Mouse (Mus musculus): Measurements from ENCODE around the gene Sema5b. TPM values are rescaled to one million over a fixed set of nuclear protein-coding genes. Genes with fewer than 3 reads are reported as not detected.

Sema5b gene
- polyA plus RNA-seq, 2 experiments: 0.03 to 0.13 TPM

GRCm38 (mm10) chr16:35686491-35686890, 145.5 kb downstream of the Sema5b start:
- 72% methylated on average over 7 of the region's 7 CpGs for WGBS (ENCODE audit: insufficient replicate concordance)
- Histone ChIP-seq H3K9me3 (ENCODE audit: control insufficient read depth, low read length) (no peaks in the 10 kb centered on the region), H3K4me2 (ENCODE audit: low read depth) (no peak overlapping the region), H3K27me3 (ENCODE audit: control insufficient read depth, insufficient read depth, low read length) (no peaks in the 10 kb centered on the region), H3K36me3 (replicated peaks; ENCODE audit: control insufficient read depth, insufficient read depth, low read depth) (no peaks in the 10 kb centered on the region), H3K4me1 (replicated peaks; ENCODE audit: control insufficient read depth in 2 of 2, insufficient read depth in 2 of 2, low read length in 1 of 2) (no peaks in the 10 kb centered on the region), H3K9ac (replicated peaks) (no peak overlapping the region), H3K27ac (no peak overlapping the region), H3K4me3 (ENCODE audit: insufficient read depth in 1 of 2, low read depth in 2 of 2, low read length in 2 of 2) (no peak overlapping the region)
- DNase-seq (ENCODE audit: low read depth in 3 of 3, low spot score in 3 of 3) (no peak), ATAC-seq (ENCODE audit: insufficient read depth) (no peak)
- no peak for TF ChIP-seq EP300 (IDR thresholded peaks at IDR 0.05; ENCODE audit: low read depth)

GRCm38 (mm10) chr16:35691606-35692005, 150.7 kb downstream of the Sema5b start:
- no peaks in the 10 kb centered on the region for H3K4me1 ChIP-seq (replicated peaks; ENCODE audit: control insufficient read depth in 2 of 2, insufficient read depth in 2 of 2, low read length in 1 of 2)
- H3K36me3 ChIP-seq (replicated peaks; ENCODE audit: control insufficient read depth, insufficient read depth, low read depth): no peaks in the 10 kb centered on the region
- H3K27ac ChIP-seq: no peak overlapping the region
- DNase-seq (ENCODE audit: low read depth in 3 of 3, low spot score in 3 of 3) (no peak), ATAC-seq (ENCODE audit: insufficient read depth) (no peak)
- 84% methylated on average over 7 of the region's 7 CpGs for WGBS (ENCODE audit: insufficient replicate concordance)
- H3K4me3 ChIP-seq (ENCODE audit: insufficient read depth in 1 of 2, low read depth in 2 of 2, low read length in 2 of 2): no peak overlapping the region
- TF ChIP-seq CTCF (IDR thresholded peaks at IDR 0.05; ENCODE audit: low read depth) (no peak), EP300 (IDR thresholded peaks at IDR 0.05; ENCODE audit: low read depth) (no peak)
- no peaks in the 10 kb centered on the region for H3K9me3 ChIP-seq (ENCODE audit: control insufficient read depth, low read length)
- no peaks in the 10 kb centered on the region for H3K27me3 ChIP-seq (ENCODE audit: control insufficient read depth, insufficient read depth, low read length)
- H3K4me2 ChIP-seq (ENCODE audit: low read depth): no peak overlapping the region
- no peak overlapping the region for H3K9ac ChIP-seq (replicated peaks)

- H3K27ac ChIP-seq: no peak overlapping the region
- ATAC-seq (ENCODE audit: insufficient read depth) (no peak), DNase-seq (ENCODE audit: low read depth in 3 of 3, low spot score in 3 of 3) (no peak)
- no peak overlapping the region for H3K4me3 ChIP-seq (ENCODE audit: insufficient read depth in 1 of 2, low read depth in 2 of 2, low read length in 2 of 2)
- H3K36me3 ChIP-seq (replicated peaks; ENCODE audit: control insufficient read depth, insufficient read depth, low read depth): peaks cover 2% of the 10 kb centered on the region; the same call in 1 of the 2 replicates
- TF ChIP-seq CTCF (IDR thresholded peaks at IDR 0.05; ENCODE audit: low read depth) (no peak), EP300 (IDR thresholded peaks at IDR 0.05; ENCODE audit: low read depth) (no peak)
- 87% methylated on average over 13 of the region's 13 CpGs for WGBS (ENCODE audit: insufficient replicate concordance)
- H3K4me1 ChIP-seq (replicated peaks; ENCODE audit: control insufficient read depth in 2 of 2, insufficient read depth in 2 of 2, low read length in 1 of 2): no peaks in the 10 kb centered on the region
- H3K4me2 ChIP-seq (ENCODE audit: low read depth): no peak overlapping the region
- no peaks in the 10 kb centered on the region for H3K9me3 ChIP-seq (ENCODE audit: control insufficient read depth, low read length)
- H3K27me3 ChIP-seq (ENCODE audit: control insufficient read depth, insufficient read depth, low read length): no peaks in the 10 kb centered on the region
- H3K9ac ChIP-seq (replicated peaks): no peak overlapping the region
Observed at GRCm38 (mm10) chr16:35694250-35694846, 153.4 kb downstream of the Sema5b start.

GRCm38 (mm10) chr16:35696103-35696502, 155.2 kb downstream of the Sema5b start:
- no peak overlapping the region for H3K4me2 ChIP-seq (ENCODE audit: low read depth)
- DNase-seq (ENCODE audit: low read depth in 3 of 3, low spot score in 3 of 3) (no peak), ATAC-seq (ENCODE audit: insufficient read depth) (no peak)
- H3K4me1 ChIP-seq (replicated peaks; ENCODE audit: control insufficient read depth in 2 of 2, insufficient read depth in 2 of 2, low read length in 1 of 2): no peaks in the 10 kb centered on the region
- 55% methylated on average over 2 of the region's 2 CpGs for WGBS (ENCODE audit: insufficient replicate concordance)
- H3K36me3 ChIP-seq (replicated peaks; ENCODE audit: control insufficient read depth, insufficient read depth, low read depth): peaks cover 2% of the 10 kb centered on the region; the same call in 1 of the 2 replicates
- H3K27me3 ChIP-seq (ENCODE audit: control insufficient read depth, insufficient read depth, low read length): no peaks in the 10 kb centered on the region
- H3K9ac ChIP-seq (replicated peaks): no peak overlapping the region
- no peaks in the 10 kb centered on the region for H3K9me3 ChIP-seq (ENCODE audit: control insufficient read depth, low read length)
- no peak overlapping the region for H3K27ac ChIP-seq
- H3K4me3 ChIP-seq (ENCODE audit: insufficient read depth in 1 of 2, low read depth in 2 of 2, low read length in 2 of 2): no peak overlapping the region
- TF ChIP-seq EP300 (IDR thresholded peaks at IDR 0.05; ENCODE audit: low read depth) (no peak), CTCF (IDR thresholded peaks at IDR 0.05; ENCODE audit: low read depth) (no peak)

- H3K9me3 ChIP-seq (ENCODE audit: control insufficient read depth, low read length): no peaks in the 10 kb centered on the region
- H3K9ac ChIP-seq (replicated peaks): no peak overlapping the region
- no peak overlapping the region for H3K4me2 ChIP-seq (ENCODE audit: low read depth)
- ATAC-seq (ENCODE audit: insufficient read depth) (no peak), DNase-seq (ENCODE audit: low read depth in 3 of 3, low spot score in 3 of 3) (no peak)
- no peak for TF ChIP-seq CTCF (IDR thresholded peaks at IDR 0.05; ENCODE audit: low read depth)
- TF ChIP-seq EP300 (IDR thresholded peaks at IDR 0.05; ENCODE audit: low read depth): no peak
- peaks cover 2% of the 10 kb centered on the region; the same call in 1 of the 2 replicates for H3K36me3 ChIP-seq (replicated peaks; ENCODE audit: control insufficient read depth, insufficient read depth, low read depth)
- no peak overlapping the region for H3K4me3 ChIP-seq (ENCODE audit: insufficient read depth in 1 of 2, low read depth in 2 of 2, low read length in 2 of 2)
- 82% methylated on average over 11 of the region's 11 CpGs for WGBS (ENCODE audit: insufficient replicate concordance)
- no peak overlapping the region for H3K27ac ChIP-seq
- no peaks in the 10 kb centered on the region for H3K4me1 ChIP-seq (replicated peaks; ENCODE audit: control insufficient read depth in 2 of 2, insufficient read depth in 2 of 2, low read length in 1 of 2)
- H3K27me3 ChIP-seq (ENCODE audit: control insufficient read depth, insufficient read depth, low read length): no peaks in the 10 kb centered on the region
Observed at GRCm38 (mm10) chr16:35701823-35702222, 160.9 kb downstream of the Sema5b start.

Data from liver, embryonic 14.5 days (tissue).